ENCODE assay signal across 20 mouse cellular contexts in genomic region chr9:114774629-114775028, GRCm38 (mm10). TPM values are rescaled to one million over a fixed set of nuclear protein-coding genes. Genes with fewer than 3 reads are reported as not detected.
A peak's percentile ranks its signal among the peaks of the same experiment; 100 is the strongest.
DNase-seq lines count a peak whose midpoint lies in the region; ATAC-seq and TF ChIP-seq lines count a peak whose summit lies in the region.
"Had no signal": no experiment of that assay in that cellular context is flagged by ENCODE, and none has a peak within 500 bp of the region (broad histone marks: within the 10 kb centered on the region; RNA-seq: fewer than 3 reads in every experiment).

No protein-coding gene starts in this region.

- intact Hi-C loops in heart, postnatal 10 days (cut with DNase I): loop anchor here (2.0 kb wide), 1 partner anchor 14 kb away; no protein-coding TSS in a partner anchor

- H3K9me3 ChIP-seq in heart, embryonic 10.5 days: no peaks in the 10 kb centered on the region
- peaks cover 6% of the 10 kb centered on the region; the same call in 1 of the 2 replicates for H3K9me3 ChIP-seq in kidney, embryonic 16.5 days (ENCODE audit: low read length)
- no peaks in the 10 kb centered on the region for H3K9me3 ChIP-seq in MEL (replicated peaks; ENCODE audit: insufficient read depth, low read length)
- peaks cover 8% of the 10 kb centered on the region for H3K9me3 ChIP-seq in limb, embryonic 13.5 days
- no peaks in the 10 kb centered on the region for H3K9me3 ChIP-seq in neural tube, embryonic 15.5 days (replicated peaks)
- H3K9me3 ChIP-seq: embryonic facial prominence, embryonic 12.5 days; forebrain, embryonic 12.5 days; hindbrain, embryonic 15.5 days; midbrain, embryonic 15.5 days; neural tube, embryonic 12.5 days had no signal

- peaks cover 53% of the 10 kb centered on the region for H3K79me2 ChIP-seq in MEL (ENCODE audit: control insufficient read depth, insufficient read depth, low read length, poor library complexity)

- WGBS in heart, embryonic 10.5 days: 74% methylated on average over 6 of the region's 6 CpGs
- 48% methylated on average over 6 of the region's 6 CpGs for WGBS in kidney, embryonic 16.5 days
- WGBS in limb, embryonic 13.5 days: 81% methylated on average over 6 of the region's 6 CpGs
- WGBS in neural tube, embryonic 15.5 days: 85% methylated on average over 6 of the region's 6 CpGs

- ATAC-seq in kidney, embryonic 16.5 days (ENCODE audit: low FRiP score, low TSS enrichment): no peak
- ATAC-seq in limb, embryonic 13.5 days (ENCODE audit: low FRiP score, low read depth): no peak
- ATAC-seq in neural tube, embryonic 15.5 days (ENCODE audit: low FRiP score): no peak
- ATAC-seq: intestine, embryonic 16.5 days; midbrain, embryonic 15.5 days had no signal

- peaks cover 26% of the 10 kb centered on the region for H3K4me1 ChIP-seq in heart, embryonic 10.5 days
- peaks cover 35% of the 10 kb centered on the region for H3K4me1 ChIP-seq in kidney, embryonic 16.5 days (ENCODE audit: insufficient read depth, low read length)
- H3K4me1 ChIP-seq in MEL (ENCODE audit: control insufficient read depth in 1 of 2, insufficient read depth in 2 of 2, low read length in 2 of 2): peaks cover 12 to 28% of the 10 kb centered on the region in 2 experiments
- peaks cover 24% of the 10 kb centered on the region; the same call in 1 of the 2 replicates for H3K4me1 ChIP-seq in limb, embryonic 13.5 days
- peaks cover 5% of the 10 kb centered on the region for H3K4me1 ChIP-seq in neural tube, embryonic 15.5 days
- H3K4me1 ChIP-seq: hindbrain, embryonic 15.5 days had no signal

- TF ChIP-seq RAD21 in MEL (IDR thresholded peaks at IDR 0.05; ENCODE audit: low read depth, low read length): no peak

- no peak for TF ChIP-seq EP300 in MEL (IDR thresholded peaks at IDR 0.05; ENCODE audit: low read depth in 1 of 2, low read length in 2 of 2)

- no peak for TF ChIP-seq POLR2A in MEL (IDR thresholded peaks at IDR 0.05; ENCODE audit: control insufficient read depth in 1 of 2, insufficient read depth in 1 of 2, low read depth in 1 of 2, low read length in 2 of 2, poor library complexity in 1 of 2)

- no peak for DNase-seq in heart, embryonic 10.5 days (ENCODE audit: low spot score)
- DNase-seq in heart, postnatal 10 days: no peak
- DNase-seq in kidney, adult 18-20 months: no peak
- DNase-seq in MEL (ENCODE audit: low read depth, low spot score): no peak
- DNase-seq: kidney, postnatal 10 days; lung, postnatal 14 days; spleen, adult 18-20 months had no signal

- H3K36me3 ChIP-seq in heart, embryonic 10.5 days: peaks cover 28% of the 10 kb centered on the region
- peaks cover 11% of the 10 kb centered on the region for H3K36me3 ChIP-seq in kidney, embryonic 16.5 days (ENCODE audit: insufficient read depth, low read length)
- peaks cover 26 to 42% of the 10 kb centered on the region in 2 experiments for H3K36me3 ChIP-seq in MEL (ENCODE audit: control insufficient read depth in 1 of 2, insufficient read depth in 2 of 2, low read length in 2 of 2)
- peaks cover 26% of the 10 kb centered on the region for H3K36me3 ChIP-seq in limb, embryonic 13.5 days
- no peaks in the 10 kb centered on the region for H3K36me3 ChIP-seq in neural tube, embryonic 15.5 days
- H3K36me3 ChIP-seq: hindbrain, embryonic 15.5 days; midbrain, embryonic 15.5 days had no signal

- no peak overlapping the region for H3K4me2 ChIP-seq in kidney, embryonic 16.5 days (replicated peaks; ENCODE audit: low read depth, low read length)
- no peak overlapping the region for H3K4me2 ChIP-seq in limb, embryonic 13.5 days (replicated peaks)
- no peak overlapping the region for H3K4me2 ChIP-seq in neural tube, embryonic 15.5 days
- H3K4me2 ChIP-seq: embryonic facial prominence, embryonic 12.5 days; forebrain, embryonic 12.5 days; heart, embryonic 11.5 days; hindbrain, embryonic 15.5 days; liver, embryonic 11.5 days; midbrain, embryonic 15.5 days; neural tube, embryonic 12.5 days had no signal

- no peaks in the 10 kb centered on the region for H3K27me3 ChIP-seq in heart, embryonic 10.5 days (ENCODE audit: insufficient read depth, poor library complexity, severe bottlenecking)
- no peaks in the 10 kb centered on the region for H3K27me3 ChIP-seq in kidney, embryonic 16.5 days (ENCODE audit: insufficient read depth, low read length)
- no peaks in the 10 kb centered on the region for H3K27me3 ChIP-seq in MEL (ENCODE audit: control insufficient read depth in 1 of 2, insufficient read depth in 2 of 2, low read length in 2 of 2)
- no peaks in the 10 kb centered on the region for H3K27me3 ChIP-seq in limb, embryonic 13.5 days
- H3K27me3 ChIP-seq in neural tube, embryonic 15.5 days (replicated peaks): 0 out of 2 replicates have a peak, but pooled peaks cover 4% of the 10 kb centered on the region
- H3K27me3 ChIP-seq: embryonic facial prominence, embryonic 12.5 days; forebrain, embryonic 12.5 days; midbrain, embryonic 15.5 days; neural tube, embryonic 12.5 days had no signal

- 0 out of 2 replicates have a peak overlapping the region, but pooled peaks have one; percentile 69 for H3K27ac ChIP-seq in heart, embryonic 10.5 days
- H3K27ac ChIP-seq in kidney, embryonic 16.5 days (ENCODE audit: low read length): peak overlapping the region; percentile 73
- H3K27ac ChIP-seq in MEL (ENCODE audit: control insufficient read depth, low read depth, low read length): no peak overlapping the region
- 0 out of 2 replicates have a peak overlapping the region, but pooled peaks have one; percentile 22 for H3K27ac ChIP-seq in limb, embryonic 13.5 days
- no peak overlapping the region for H3K27ac ChIP-seq in neural tube, embryonic 15.5 days (replicated peaks)
- H3K27ac ChIP-seq: embryonic facial prominence, embryonic 12.5 days; forebrain, embryonic 12.5 days; hindbrain, embryonic 15.5 days; midbrain, embryonic 15.5 days; neural tube, embryonic 12.5 days had no signal

- TF ChIP-seq CTCF in MEL (IDR thresholded peaks at IDR 0.05 in 2 of 3, conservative IDR thresholded peaks at IDR 0.05 in 1 of 3; ENCODE audit: control insufficient read depth in 1 of 3, insufficient read depth in 1 of 3, low read depth in 2 of 3, low read length in 3 of 3, poor library complexity in 1 of 3, severe bottlenecking in 1 of 3): no peak

- H3K4me3 ChIP-seq in heart, embryonic 10.5 days: no peak overlapping the region
- no peak overlapping the region for H3K4me3 ChIP-seq in kidney, embryonic 16.5 days (ENCODE audit: low read length)
- no peak overlapping the region for H3K4me3 ChIP-seq in MEL (ENCODE audit: control insufficient read depth in 1 of 2, insufficient read depth in 1 of 2, low read depth in 2 of 2, low read length in 2 of 2)
- H3K4me3 ChIP-seq in limb, embryonic 13.5 days: no peak overlapping the region
- no peak overlapping the region for H3K4me3 ChIP-seq in neural tube, embryonic 15.5 days (replicated peaks)
- H3K4me3 ChIP-seq: embryonic facial prominence, embryonic 12.5 days; erythroblast, embryonic 14.5 days; forebrain, embryonic 12.5 days; hindbrain, embryonic 15.5 days; midbrain, embryonic 15.5 days; neural tube, embryonic 12.5 days had no signal

- no peak overlapping the region for H3K9ac ChIP-seq in kidney, embryonic 16.5 days (replicated peaks; ENCODE audit: low read length)
- H3K9ac ChIP-seq in MEL (ENCODE audit: control insufficient read depth, low read depth, low read length, poor library complexity, severe bottlenecking): no peak overlapping the region
- H3K9ac ChIP-seq in limb, embryonic 13.5 days: no peak overlapping the region
- H3K9ac ChIP-seq in neural tube, embryonic 15.5 days (replicated peaks): no peak overlapping the region
- H3K9ac ChIP-seq: embryonic facial prominence, embryonic 12.5 days; forebrain, embryonic 12.5 days; hindbrain, embryonic 15.5 days; liver, postnatal 0 days; midbrain, embryonic 15.5 days; neural tube, embryonic 12.5 days had no signal

TF ChIP-seq in MEL, 35 proteins besides CTCF, POLR2A, EP300 and RAD21:
- no peak for TF ChIP-seq MYB (IDR thresholded peaks at IDR 0.05; ENCODE audit: low read depth, low read length)
- no peak for TF ChIP-seq HCFC1 (IDR thresholded peaks at IDR 0.05; ENCODE audit: low read depth, low read length)
- no peak for TF ChIP-seq KAT2A (conservative IDR thresholded peaks at IDR 0.05; ENCODE audit: low read depth, low read length)
- no peak for TF ChIP-seq TBP (IDR thresholded peaks at IDR 0.05; ENCODE audit: low read depth, low read length)
- no peak for TF ChIP-seq NRF1 (IDR thresholded peaks at IDR 0.05; ENCODE audit: insufficient read depth, low read depth, low read length, poor library complexity, severe bottlenecking)
- TF ChIP-seq ZNF384 (IDR thresholded peaks at IDR 0.05; ENCODE audit: low read depth, low read length): peak; percentile 44
- TF ChIP-seq ZC3H11A (IDR thresholded peaks at IDR 0.05; ENCODE audit: low read depth, low read length): no peak
- no peak for TF ChIP-seq ZKSCAN1 (IDR thresholded peaks at IDR 0.05; ENCODE audit: low read depth, low read length)
- TF ChIP-seq ELF1 (IDR thresholded peaks at IDR 0.05; ENCODE audit: low read depth, low read length): no peak

RNA-seq across cellular contexts. Expression of gene Cmtm7, which starts 7.0 kb away (rescaled TPM):
- 143 and 145 TPM in 2 replicates for polyA plus RNA-seq in heart, embryonic 10.5 days (2016; fragmentation: Nextera tagmentation; extraction: Ambion mirVana)
- total RNA-seq in heart, postnatal 10 days (2021): 10 to 100 TPM; 25.7 to 26.9 TPM
- polyA plus RNA-seq in kidney, embryonic 16.5 days (2015; fragmentation: Nextera tagmentation; extraction: Ambion mirVana): 111 and 117 TPM in 2 replicates
- total RNA-seq in MEL (2012; rRNA removed): 290 and 352 TPM in 2 replicates
- polyA plus RNA-seq in MEL (2012; ENCODE audit: insufficient read depth in 1 of 2, insufficient read length in 2 of 2, low read depth in 1 of 2, low replicate concordance in 2 of 2, missing spikeins in 1 of 2): 100 to 1,000 TPM in 1 of 2 experiments, not detected in 1; 545 TPM
- polyA plus RNA-seq in limb, embryonic 13.5 days (2015; fragmentation: Nextera tagmentation; extraction: Ambion mirVana): 110 and 115 TPM in 2 replicates
- polyA plus RNA-seq in neural tube, embryonic 15.5 days (2015; fragmentation: Nextera tagmentation; extraction: Ambion mirVana): 13.0 and 71.4 TPM in 2 replicates

RNA-seq across cellular contexts. Expression of gene Cmtm6, which starts 43.7 kb away (rescaled TPM):
- 39.4 and 47.3 TPM in 2 replicates for polyA plus RNA-seq in heart, embryonic 10.5 days (2016; fragmentation: Nextera tagmentation; extraction: Ambion mirVana)
- 10 to 100 TPM; 34.5 to 37.8 TPM for total RNA-seq in heart, postnatal 10 days (2021)
- 67.0 and 73.5 TPM in 2 replicates for polyA plus RNA-seq in kidney, embryonic 16.5 days (2015; fragmentation: Nextera tagmentation; extraction: Ambion mirVana)
- total RNA-seq in MEL (2012; rRNA removed): 17.6 and 21.0 TPM in 2 replicates
- polyA plus RNA-seq in MEL (2012; ENCODE audit: insufficient read depth in 1 of 2, insufficient read length in 2 of 2, low read depth in 1 of 2, low replicate concordance in 2 of 2, missing spikeins in 1 of 2): 10 to 100 TPM in 1 of 2 experiments, not detected in 1; 21.7 TPM
- polyA plus RNA-seq in limb, embryonic 13.5 days (2015; fragmentation: Nextera tagmentation; extraction: Ambion mirVana): 28.9 and 32.0 TPM in 2 replicates
- 17.9 and 29.2 TPM in 2 replicates for polyA plus RNA-seq in neural tube, embryonic 15.5 days (2015; fragmentation: Nextera tagmentation; extraction: Ambion mirVana)

Comparison
In these comparisons a context has a peak if more than half of its experiments do, and no peak if none do; other contexts are left out.
1. H3K27ac ChIP-seq: peak in heart, embryonic 10.5 days (single experiment), kidney, embryonic 16.5 days (single experiment) and limb, embryonic 13.5 days (single experiment); none in MEL (single experiment) and neural tube, embryonic 15.5 days (single experiment).